Mouse (Mus musculus) kidney, adult 2 months (tissue): Measurements from ENCODE around the gene Timm29.

Experiments
- CTCF ChIP-seq: fragments of 200-500 bp; conservative IDR thresholded peaks from 2 replicates; pipeline ENCODE4 v1.5.1; 2011; ENCODE audit warnings: low read depth, mild to moderate bottlenecking, control low read depth, low read length, moderate library complexity, mixed read lengths; ENCODE audit not compliant: insufficient read depth, insufficient read length
- POLR2A ChIP-seq: fragments of 200-500 bp; IDR thresholded peaks from one replicate; pipeline ENCODE4 v1.6.1; 2011; ENCODE audit warnings: low read depth, low read length, control low read depth

GRCm38 (mm10) chr9:21589538-21589937, 3.0 kb upstream of the Timm29 start:
- TF ChIP-seq CTCF (no peak), POLR2A (no peak)
